Mouse (Mus musculus) bone marrow, adult 2 months (tissue): ENCODE data around the gene Bcas3. TPM values are rescaled to one million over a fixed set of nuclear protein-coding genes. Genes with fewer than 3 reads are reported as not detected.

Source experiments
- H3K27ac ChIP-seq: fragments of 200-500 bp; 2 replicates; pipeline ENCODE4 v1.5.1; 2012; ENCODE audit warnings: low read depth, mild to moderate bottlenecking, control low read depth, inconsistent platforms, low read length; ENCODE audit not compliant: control insufficient read depth, poor library complexity, insufficient read depth
- H3K4me1 ChIP-seq: fragments of 200-500 bp; 2 replicates; pipeline ENCODE4 v1.6.1; 2011; ENCODE audit warnings: low read length; ENCODE audit not compliant: control insufficient read depth, insufficient read depth
- H3K4me3 ChIP-seq: fragments of 200-500 bp; replicated peaks from 2 replicates; pipeline ENCODE3; 2011; ENCODE audit warnings: mild to moderate bottlenecking, low read depth, low read length, control low read depth; ENCODE audit not compliant: control insufficient read depth
- CTCF ChIP-seq: fragments of 200-500 bp; IDR thresholded peaks from 2 replicates; pipeline ENCODE4 v1.5.1; 2011; ENCODE audit warnings: low read length, control low read depth; ENCODE audit not compliant: control insufficient read depth, insufficient read depth
- POLR2A ChIP-seq: fragments of 200-500 bp; IDR thresholded peaks from 2 replicates; pipeline ENCODE4 v1.6.1; 2011; ENCODE audit warnings: low read depth, mild to moderate bottlenecking, control low read depth, low read length, borderline replicate concordance; ENCODE audit not compliant: control insufficient read depth
- WGBS: fragments of 180-500 bp; shearing (Covaris S2); methylation state at CpG from one replicate; pipeline ENCODE4 v1.1.7; 2018; 5-methylcytosine and 5-hydroxymethylcytosine counted together
- polyA plus RNA-seq: library from polyadenylated mRNA; stranded (reverse); fragments of >200 nt; gene quantifications from 2 replicates; pipeline ENCODE4 v1.2.4, GENCODE M21; 2011; ENCODE audit warnings: low replicate concordance; ENCODE audit not compliant: missing spikeins, insufficient read depth, insufficient read length

The Bcas3 gene
- polyA plus RNA-seq, 1 experiment = 19.5 TPM

DNA sequence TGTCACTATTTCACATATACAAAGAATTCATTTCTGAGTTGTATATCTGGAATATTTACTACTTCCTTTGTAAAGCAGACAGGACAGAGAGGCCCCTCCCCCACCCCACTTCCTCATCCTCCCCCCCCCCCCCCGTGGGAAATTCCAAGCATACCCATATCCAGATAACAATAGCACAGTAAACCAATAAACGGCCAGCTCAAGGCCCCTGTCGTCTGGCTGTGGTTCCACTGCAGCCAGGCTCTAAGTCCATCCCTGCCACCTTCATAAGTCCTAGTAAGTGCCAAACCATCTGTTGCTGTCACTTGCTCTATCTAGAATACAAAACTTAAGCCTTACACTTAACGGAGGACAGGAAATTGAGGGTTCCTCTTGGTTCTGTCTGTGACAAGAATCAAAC is 221.5 kb downstream of the Bcas3 start:
- 10% methylated on average over 4 of the region's 4 CpGs for WGBS
- Histone ChIP-seq H3K4me3 (no peak overlapping the region), H3K27ac (no peak overlapping the region), H3K4me1 (no peaks in the 10 kb centered on the region; the same call in 1 of the 2 replicates)
- no peak for TF ChIP-seq POLR2A
- TF ChIP-seq CTCF = no peak

DNA sequence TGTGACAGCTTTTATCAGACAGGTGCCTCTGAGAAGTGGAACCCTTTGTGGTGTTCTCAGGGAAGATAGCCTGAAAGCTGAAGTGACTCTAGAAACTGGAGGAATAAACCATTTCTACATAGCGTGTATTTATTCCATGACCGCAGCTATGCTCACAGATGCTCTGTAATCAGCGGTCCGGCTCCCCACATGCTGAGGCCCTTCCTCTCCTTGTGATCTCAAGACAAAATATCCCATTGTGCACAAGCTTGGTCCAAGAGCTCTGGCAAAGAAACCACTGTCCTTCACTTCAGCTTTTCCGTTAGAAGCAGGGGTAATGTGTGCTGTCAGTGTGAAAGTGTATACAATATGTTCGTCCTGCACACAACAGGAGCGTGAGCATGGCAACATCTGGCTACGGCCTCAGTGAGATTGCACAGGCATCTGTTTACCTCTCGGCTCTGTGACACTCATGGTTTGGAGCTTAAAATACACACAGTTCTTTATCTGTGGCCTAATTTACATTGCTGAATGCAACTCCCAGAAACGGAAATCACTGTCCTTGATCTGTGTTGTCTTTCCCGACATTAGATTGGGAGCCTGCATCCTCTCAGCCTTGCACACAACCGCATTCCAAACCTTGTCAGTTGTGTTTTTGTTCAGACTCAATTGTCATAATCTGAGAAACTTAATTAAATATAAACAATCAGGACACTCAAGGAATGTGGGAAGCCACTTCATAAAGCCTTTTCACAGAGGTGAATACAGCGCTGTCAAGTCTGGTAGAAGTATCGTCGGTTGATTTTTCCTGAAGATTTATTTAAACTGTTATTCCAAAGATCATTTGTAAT is 225.1 kb downstream of the Bcas3 start:
- Histone ChIP-seq H3K27ac (no peak overlapping the region), H3K4me3 (no peak overlapping the region), H3K4me1 (no peaks in the 10 kb centered on the region; the same call in 1 of the 2 replicates)
- TF ChIP-seq POLR2A = no peak
- TF ChIP-seq CTCF = no peak
- WGBS = 88% methylated on average over 15 of the region's 15 CpGs

DNA sequence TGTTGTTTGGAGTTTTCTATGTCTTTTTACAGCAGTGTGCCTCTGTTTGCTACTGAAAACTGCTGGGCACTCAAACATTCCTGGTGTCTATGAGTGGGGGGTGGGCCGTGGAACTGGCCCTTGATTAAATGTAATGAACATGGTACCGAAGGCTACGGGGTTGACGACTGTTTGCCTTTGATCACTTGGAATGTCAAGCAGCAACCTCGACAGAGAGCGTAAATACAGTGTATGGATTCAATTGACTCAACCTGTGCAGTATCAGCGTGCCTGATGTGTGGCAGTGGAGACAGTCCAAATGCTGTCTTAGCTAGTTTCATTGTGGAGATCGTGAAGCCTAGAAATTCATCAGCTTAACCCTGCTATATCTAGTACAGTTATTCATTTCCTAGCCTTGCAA is 231.1 kb downstream of the Bcas3 start:
- Histone ChIP-seq H3K4me3 (no peak overlapping the region), H3K27ac (no peak overlapping the region), H3K4me1 (no peaks in the 10 kb centered on the region)
- TF ChIP-seq CTCF = no peak
- TF ChIP-seq POLR2A = no peak
- WGBS = 90% methylated on average over 8 of the region's 8 CpGs

DNA sequence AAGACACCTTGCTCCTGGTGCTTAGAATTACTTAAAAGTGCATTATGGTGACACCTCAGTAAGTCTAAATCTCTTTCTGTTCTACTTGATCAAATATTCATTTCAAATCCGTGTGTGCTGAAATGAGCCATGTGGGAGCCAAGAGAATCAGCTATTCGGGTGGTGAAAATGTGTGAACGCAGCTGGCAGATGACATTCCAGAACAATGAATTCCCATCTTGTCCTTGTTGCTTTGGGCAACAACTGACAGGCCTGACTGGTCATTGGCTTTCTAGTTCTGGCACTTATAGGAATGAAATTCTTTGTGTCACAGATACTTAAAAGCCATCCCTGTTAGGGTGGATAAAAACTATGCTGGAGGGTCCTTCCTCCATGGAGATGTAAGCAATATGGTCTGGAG is 240.7 kb downstream of the Bcas3 start:
- H3K27ac ChIP-seq = no peak overlapping the region
- 90% methylated on average over 3 of the region's 3 CpGs for WGBS
- no peaks in the 10 kb centered on the region for H3K4me1 ChIP-seq
- no peak for TF ChIP-seq CTCF
- no peak for TF ChIP-seq POLR2A
- H3K4me3 ChIP-seq = no peak overlapping the region

DNA sequence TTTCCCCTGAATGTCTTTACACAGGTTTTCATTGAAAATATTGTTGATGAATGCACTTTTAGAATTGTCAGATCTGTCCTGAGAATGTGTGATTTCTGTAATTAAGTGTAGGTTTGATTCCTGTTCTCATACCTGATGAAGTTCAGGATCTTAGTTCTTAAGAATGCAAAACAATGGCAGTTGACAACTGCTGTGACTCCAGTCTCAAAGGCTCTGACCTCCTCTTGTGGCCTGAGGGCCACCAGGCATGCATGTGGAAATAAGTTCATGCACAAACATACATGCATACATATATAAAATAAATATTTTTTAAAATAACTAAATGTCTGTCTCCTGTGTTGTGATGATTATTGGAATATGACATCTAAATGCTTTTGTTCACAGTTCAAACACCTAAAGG is 246.3 kb downstream of the Bcas3 start:
- H3K4me3 ChIP-seq = no peak overlapping the region
- no peak overlapping the region for H3K27ac ChIP-seq
- TF ChIP-seq POLR2A = no peak
- TF ChIP-seq CTCF = no peak
- no peaks in the 10 kb centered on the region for H3K4me1 ChIP-seq

DNA sequence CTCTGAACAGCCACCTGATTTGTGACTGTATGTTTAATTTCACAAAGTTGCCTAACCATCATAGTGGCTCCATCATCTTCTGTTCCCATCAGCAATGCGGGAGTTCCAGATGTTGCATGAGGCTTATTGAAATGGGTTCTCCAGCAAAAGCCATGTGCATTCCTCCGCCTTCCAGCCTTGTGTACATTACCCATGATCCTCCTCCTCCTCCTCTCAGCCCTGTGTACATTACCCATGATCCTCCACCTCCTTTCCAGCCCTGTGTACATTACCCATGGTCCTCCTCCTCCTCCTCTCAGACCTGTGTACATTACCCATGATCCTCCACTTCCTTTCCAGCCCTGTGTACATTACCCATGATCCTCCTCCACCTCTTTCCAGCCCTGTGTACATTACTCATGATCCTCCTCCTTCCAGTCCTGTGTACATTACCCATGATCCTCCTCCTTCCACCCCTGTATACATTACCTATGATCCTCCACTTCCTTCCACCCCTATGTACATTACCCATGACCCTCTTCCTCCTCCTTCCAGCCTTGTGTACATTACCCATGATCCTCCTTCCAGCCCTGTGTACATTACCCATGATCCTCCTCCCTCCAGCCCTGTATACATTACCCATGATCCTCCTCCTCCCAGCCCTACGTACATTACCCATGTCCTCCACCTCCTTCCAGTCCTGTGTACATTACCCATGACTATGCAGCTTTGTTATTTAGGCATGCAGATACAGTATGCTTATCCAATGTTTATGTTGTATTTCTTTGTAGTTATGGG is 250.8 kb downstream of the Bcas3 start:
- Histone ChIP-seq H3K4me3 (no peak overlapping the region), H3K27ac (no peak overlapping the region), H3K4me1 (no peaks in the 10 kb centered on the region)
- no peak for TF ChIP-seq CTCF
- TF ChIP-seq POLR2A = no peak
- 92% methylated on average over 3 of the region's 3 CpGs for WGBS

DNA sequence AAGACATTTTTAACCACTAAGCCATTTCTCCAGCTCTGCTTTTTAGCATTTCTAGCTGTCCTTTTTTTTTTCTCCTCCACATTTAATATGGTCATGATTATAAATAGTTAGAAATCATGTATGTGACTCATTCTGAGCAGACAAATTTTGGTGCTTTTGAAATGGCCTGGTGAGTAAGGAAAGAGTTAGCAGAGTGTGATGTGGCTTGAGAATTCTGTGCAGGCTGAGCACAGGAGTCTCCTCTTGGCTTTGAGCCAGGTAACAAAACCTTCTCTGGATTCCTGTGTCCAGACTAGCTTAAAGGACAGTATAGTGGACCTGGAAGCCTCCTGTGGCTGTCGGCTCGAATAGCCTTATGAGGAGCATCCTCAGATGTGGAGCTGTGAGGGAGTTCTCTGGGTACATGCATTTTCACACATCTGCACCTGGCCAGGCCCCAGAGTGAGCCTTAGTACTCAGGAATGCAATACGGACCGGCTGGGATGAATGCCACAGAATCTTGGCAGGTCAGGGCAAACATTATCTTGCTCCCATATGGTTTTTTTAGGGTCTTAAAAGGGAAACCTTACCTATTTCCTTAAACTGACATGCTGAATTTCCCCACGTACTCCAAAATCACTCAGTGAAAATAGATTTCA is 256.5 kb downstream of the Bcas3 start:
- WGBS = 84% methylated on average over 5 of the region's 5 CpGs
- H3K4me1 ChIP-seq = no peaks in the 10 kb centered on the region
- no peak for TF ChIP-seq CTCF
- no peak for TF ChIP-seq POLR2A
- no peak overlapping the region for H3K4me3 ChIP-seq
- H3K27ac ChIP-seq = no peak overlapping the region

DNA sequence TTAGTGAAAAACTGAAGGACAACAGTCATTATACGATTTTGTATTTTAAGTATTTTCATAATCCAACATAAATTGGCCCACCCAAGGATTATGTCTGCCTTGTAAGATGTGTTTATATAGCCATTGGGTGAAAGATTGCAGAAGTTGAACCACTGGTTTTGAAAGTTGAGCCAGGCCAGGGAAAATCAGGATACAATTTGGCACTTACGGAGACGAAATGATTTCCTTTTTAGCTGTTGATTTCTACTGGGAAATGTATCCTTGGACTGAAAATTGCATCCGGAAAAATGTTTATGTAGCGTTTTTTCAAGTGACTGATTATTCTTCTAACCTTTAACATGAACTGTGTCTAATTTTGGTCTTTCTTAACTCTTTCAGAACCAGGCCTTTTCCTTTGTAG is 260.1 kb downstream of the Bcas3 start:
- no peak overlapping the region for H3K27ac ChIP-seq
- no peak for TF ChIP-seq CTCF
- TF ChIP-seq POLR2A = no peak
- no peaks in the 10 kb centered on the region for H3K4me1 ChIP-seq
- no peak overlapping the region for H3K4me3 ChIP-seq
- WGBS = 78% methylated on average over 5 of the region's 5 CpGs
